Mouse (Mus musculus): ENCODE results near the gene Ddx28.
"Not testable (repeated sequence)": the region's sequence is repeated elsewhere in the genome, so short reads cannot be mapped to it uniquely, and the experiment has no call there.

Ddx28 gene

GRCm38 (mm10) chr8:106016284-106016683 is 4.6 kb upstream of the Ddx28 start:
- no peak for DNase-seq (ENCODE audit: low spot score in 2 of 2)

- not testable (repeated sequence) for DNase-seq (ENCODE audit: low spot score in 2 of 2)
Measured at GRCm38 (mm10) chr8:106012203-106012602, 521 bp upstream of the Ddx28 start.

- peak; percentile 80 to 88 for DNase-seq (ENCODE audit: low spot score in 2 of 2)
Measured at GRCm38 (mm10) chr8:106010748-106011642, 687 bp downstream of the Ddx28 start.

GRCm38 (mm10) chr8:106007891-106008290 is 3.8 kb downstream of the Ddx28 start:
- not testable (repeated sequence) for DNase-seq (ENCODE audit: low spot score in 2 of 2)

GRCm38 (mm10) chr8:106007135-106007534 is 4.5 kb downstream of the Ddx28 start:
- peak; percentile 58 to 83 for DNase-seq (ENCODE audit: low spot score in 2 of 2)

- no peak for DNase-seq (ENCODE audit: low spot score in 2 of 2)
Measured at GRCm38 (mm10) chr8:106006413-106006812, 5.3 kb downstream of the Ddx28 start.

GRCm38 (mm10) chr8:106005875-106006274 is 5.8 kb downstream of the Ddx28 start, which contains the start of gene Dpep2nb:
TSS of gene Dpep2nb (minus strand) at chr8:106005975.
- no peak for DNase-seq (ENCODE audit: low spot score in 2 of 2)

GRCm38 (mm10) chr8:106004538-106005207 is 7.0 kb downstream of the Ddx28 start:
- DNase-seq (ENCODE audit: low spot score in 2 of 2) = no peak

GRCm38 (mm10) chr8:106001908-106002307 is 9.8 kb downstream of the Ddx28 start:
- DNase-seq (ENCODE audit: low spot score in 2 of 2) = no peak

GRCm38 (mm10) chr8:105998971-105999370 is 12.7 kb downstream of the Ddx28 start:
- no peak for DNase-seq (ENCODE audit: low spot score in 2 of 2)

GRCm38 (mm10) chr8:105996359-105996758 is 15.3 kb downstream of the Ddx28 start:
- no peak for DNase-seq (ENCODE audit: low spot score in 2 of 2)

- DNase-seq (ENCODE audit: low spot score in 2 of 2) = no peak
Measured at GRCm38 (mm10) chr8:105993226-105993625, 18.5 kb downstream of the Ddx28 start.

GRCm38 (mm10) chr8:105992499-105992898 is 19.2 kb downstream of the Ddx28 start:
- peak; percentile 78 to 86 for DNase-seq (ENCODE audit: low spot score in 2 of 2)

- no peak for DNase-seq (ENCODE audit: low spot score in 2 of 2)
Measured at GRCm38 (mm10) chr8:105991546-105991945, 20.1 kb downstream of the Ddx28 start.

- DNase-seq (ENCODE audit: low spot score in 2 of 2) = peak; percentile 77 to 87
Measured at GRCm38 (mm10) chr8:105990856-105991387, 20.8 kb downstream of the Ddx28 start, which contains the start of gene Dus2. TSS of gene Dus2 (plus strand) at chr8:105991337.

- DNase-seq (ENCODE audit: low spot score in 2 of 2) = no peak
Measured at GRCm38 (mm10) chr8:105988546-105988945, 23.1 kb downstream of the Ddx28 start.

GRCm38 (mm10) chr8:105983406-105983805 is 28.3 kb downstream of the Ddx28 start:
- not testable (repeated sequence) for DNase-seq (ENCODE audit: low spot score in 2 of 2)

- no peak for DNase-seq (ENCODE audit: low spot score in 2 of 2)
Measured at GRCm38 (mm10) chr8:105981146-105981545, 30.5 kb downstream of the Ddx28 start.

- no peak for DNase-seq (ENCODE audit: low spot score in 2 of 2)
Measured at GRCm38 (mm10) chr8:105979325-105979724, 32.4 kb downstream of the Ddx28 start, which contains the start of gene Dpep3. TSS of gene Dpep3 (minus strand) at chr8:105979429.

- DNase-seq (ENCODE audit: low spot score in 2 of 2) = no peak
Measured at GRCm38 (mm10) chr8:105975363-105975762, 36.3 kb downstream of the Ddx28 start.

GRCm38 (mm10) chr8:105971019-105971720 is 40.5 kb downstream of the Ddx28 start:
- DNase-seq (ENCODE audit: low spot score in 2 of 2) = no peak

GRCm38 (mm10) chr8:105969367-105969766 is 42.3 kb downstream of the Ddx28 start:
- no peak for DNase-seq (ENCODE audit: low spot score in 2 of 2)
